Mouse (Mus musculus): ENCODE data around the gene B9d1. TPM values are rescaled to one million over a fixed set of nuclear protein-coding genes. Genes with fewer than 3 reads are reported as not detected.

Gene B9d1
- polyA plus RNA-seq, 1 experiment from 2014 or later: 32.9 TPM

GRCm38 (mm10) chr11:61473630-61474029 is 31.3 kb upstream of the B9d1 start:
- no peak overlapping the region for H3K27ac ChIP-seq
- DNase-seq (ENCODE audit: low spot score) (no peak), ATAC-seq (replicated peaks; ENCODE audit: low FRiP score, low read depth) (no peak)
- H3K4me1 ChIP-seq (replicated peaks; ENCODE audit: insufficient read depth, low read length): no peaks in the 10 kb centered on the region; the same call in 1 of the 2 replicates
- no peak for TF ChIP-seq CTCF (IDR thresholded peaks at IDR 0.05; ENCODE audit: low read depth)
- H3K4me3 ChIP-seq (replicated peaks; ENCODE audit: low read depth, low read length): no peak overlapping the region
- WGBS: 39% methylated on average over 4 of the region's 4 CpGs
- H3K27me3 ChIP-seq (ENCODE audit: insufficient read depth, low read length): no peaks in the 10 kb centered on the region
- H3K9ac ChIP-seq (ENCODE audit: low read depth, low read length): no peak overlapping the region
- no peaks in the 10 kb centered on the region for H3K36me3 ChIP-seq (ENCODE audit: insufficient read depth, low read length)
- H3K4me2 ChIP-seq (ENCODE audit: low read length): no peak overlapping the region
- H3K9me3 ChIP-seq (replicated peaks; ENCODE audit: low read length): no peaks in the 10 kb centered on the region

- no peak overlapping the region for H3K9ac ChIP-seq (ENCODE audit: low read depth, low read length)
- no peaks in the 10 kb centered on the region for H3K27me3 ChIP-seq (ENCODE audit: insufficient read depth, low read length)
- H3K4me3 ChIP-seq (replicated peaks; ENCODE audit: low read depth, low read length): peak overlapping the region; percentile 19
- H3K27ac ChIP-seq: 0 out of 2 replicates have a peak overlapping the region, but pooled peaks have one; percentile 13
- no peaks in the 10 kb centered on the region for H3K36me3 ChIP-seq (ENCODE audit: insufficient read depth, low read length)
- H3K4me1 ChIP-seq (replicated peaks; ENCODE audit: insufficient read depth, low read length): peaks cover 8% of the 10 kb centered on the region; the same call in 1 of the 2 replicates
- H3K9me3 ChIP-seq (replicated peaks; ENCODE audit: low read length): no peaks in the 10 kb centered on the region
- WGBS: 41% methylated on average over 12 of the region's 12 CpGs
- no peak for TF ChIP-seq CTCF (IDR thresholded peaks at IDR 0.05; ENCODE audit: low read depth)
- no peak; the same call in 1 of the 2 replicates for ATAC-seq (replicated peaks; ENCODE audit: low FRiP score, low read depth)
- DNase-seq (ENCODE audit: low spot score): peak; percentile 35
- H3K4me2 ChIP-seq (ENCODE audit: low read length): peak overlapping the region; percentile 55
Observed at GRCm38 (mm10) chr11:61476786-61477382, 28.1 kb upstream of the B9d1 start.

- peaks cover 9% of the 10 kb centered on the region; the same call in 1 of the 2 replicates for H3K4me1 ChIP-seq (replicated peaks; ENCODE audit: insufficient read depth, low read length)
- no peaks in the 10 kb centered on the region for H3K27me3 ChIP-seq (ENCODE audit: insufficient read depth, low read length)
- TF ChIP-seq CTCF (IDR thresholded peaks at IDR 0.05; ENCODE audit: low read depth): no peak
- ATAC-seq (replicated peaks; ENCODE audit: low FRiP score, low read depth) (no peak), DNase-seq (ENCODE audit: low spot score) (peak; percentile 38)
- H3K27ac ChIP-seq: peak overlapping the region; percentile 36
- no peaks in the 10 kb centered on the region for H3K9me3 ChIP-seq (replicated peaks; ENCODE audit: low read length)
- 44% methylated on average over 17 of the region's 17 CpGs for WGBS
- H3K9ac ChIP-seq (ENCODE audit: low read depth, low read length): 0 out of 2 replicates have a peak overlapping the region, but pooled peaks have one; percentile 20
- no peaks in the 10 kb centered on the region for H3K36me3 ChIP-seq (ENCODE audit: insufficient read depth, low read length)
- peak overlapping the region; percentile 55 for H3K4me2 ChIP-seq (ENCODE audit: low read length)
- H3K4me3 ChIP-seq (replicated peaks; ENCODE audit: low read depth, low read length): peak overlapping the region; percentile 19
Observed at GRCm38 (mm10) chr11:61477566-61478508, 27.1 kb upstream of the B9d1 start.

GRCm38 (mm10) chr11:61478788-61479187 is 26.2 kb upstream of the B9d1 start:
- 85% methylated on average over 4 of the region's 4 CpGs for WGBS
- no peaks in the 10 kb centered on the region for H3K9me3 ChIP-seq (replicated peaks; ENCODE audit: low read length)
- ATAC-seq (replicated peaks; ENCODE audit: low FRiP score, low read depth) (no peak), DNase-seq (ENCODE audit: low spot score) (no peak)
- H3K36me3 ChIP-seq (ENCODE audit: insufficient read depth, low read length): no peaks in the 10 kb centered on the region
- no peak overlapping the region for H3K27ac ChIP-seq
- no peak overlapping the region for H3K4me2 ChIP-seq (ENCODE audit: low read length)
- no peaks in the 10 kb centered on the region for H3K27me3 ChIP-seq (ENCODE audit: insufficient read depth, low read length)
- H3K4me3 ChIP-seq (replicated peaks; ENCODE audit: low read depth, low read length): no peak overlapping the region
- peaks cover 9% of the 10 kb centered on the region; the same call in 1 of the 2 replicates for H3K4me1 ChIP-seq (replicated peaks; ENCODE audit: insufficient read depth, low read length)
- no peak overlapping the region for H3K9ac ChIP-seq (ENCODE audit: low read depth, low read length)
- no peak for TF ChIP-seq CTCF (IDR thresholded peaks at IDR 0.05; ENCODE audit: low read depth)

- no peak for TF ChIP-seq CTCF (IDR thresholded peaks at IDR 0.05; ENCODE audit: low read depth)
- DNase-seq (ENCODE audit: low spot score) (no peak), ATAC-seq (replicated peaks; ENCODE audit: low FRiP score, low read depth) (no peak; the same call in 1 of the 2 replicates)
- Histone ChIP-seq H3K4me3 (replicated peaks; ENCODE audit: low read depth, low read length) (no peak overlapping the region), H3K4me2 (ENCODE audit: low read length) (no peak overlapping the region), H3K27ac (no peak overlapping the region), H3K9ac (ENCODE audit: low read depth, low read length) (no peak overlapping the region), H3K27me3 (ENCODE audit: insufficient read depth, low read length) (no peaks in the 10 kb centered on the region), H3K4me1 (replicated peaks; ENCODE audit: insufficient read depth, low read length) (peaks cover 19% of the 10 kb centered on the region; the same call in 1 of the 2 replicates), H3K9me3 (replicated peaks; ENCODE audit: low read length) (no peaks in the 10 kb centered on the region), H3K36me3 (ENCODE audit: insufficient read depth, low read length) (no peaks in the 10 kb centered on the region)
- 55% methylated on average over 9 of the region's 9 CpGs for WGBS
Observed at GRCm38 (mm10) chr11:61481239-61482090, 23.5 kb upstream of the B9d1 start.

Data from kidney, postnatal 0 days (tissue).